Mouse (Mus musculus): Measurements from ENCODE around the gene Prkn. TPM values are rescaled to one million over a fixed set of nuclear protein-coding genes. Genes with fewer than 3 reads are reported as not detected.

Gene Prkn
- polyA plus RNA-seq, 1 experiment from 2014 or later, result 0.96 TPM

DNA sequence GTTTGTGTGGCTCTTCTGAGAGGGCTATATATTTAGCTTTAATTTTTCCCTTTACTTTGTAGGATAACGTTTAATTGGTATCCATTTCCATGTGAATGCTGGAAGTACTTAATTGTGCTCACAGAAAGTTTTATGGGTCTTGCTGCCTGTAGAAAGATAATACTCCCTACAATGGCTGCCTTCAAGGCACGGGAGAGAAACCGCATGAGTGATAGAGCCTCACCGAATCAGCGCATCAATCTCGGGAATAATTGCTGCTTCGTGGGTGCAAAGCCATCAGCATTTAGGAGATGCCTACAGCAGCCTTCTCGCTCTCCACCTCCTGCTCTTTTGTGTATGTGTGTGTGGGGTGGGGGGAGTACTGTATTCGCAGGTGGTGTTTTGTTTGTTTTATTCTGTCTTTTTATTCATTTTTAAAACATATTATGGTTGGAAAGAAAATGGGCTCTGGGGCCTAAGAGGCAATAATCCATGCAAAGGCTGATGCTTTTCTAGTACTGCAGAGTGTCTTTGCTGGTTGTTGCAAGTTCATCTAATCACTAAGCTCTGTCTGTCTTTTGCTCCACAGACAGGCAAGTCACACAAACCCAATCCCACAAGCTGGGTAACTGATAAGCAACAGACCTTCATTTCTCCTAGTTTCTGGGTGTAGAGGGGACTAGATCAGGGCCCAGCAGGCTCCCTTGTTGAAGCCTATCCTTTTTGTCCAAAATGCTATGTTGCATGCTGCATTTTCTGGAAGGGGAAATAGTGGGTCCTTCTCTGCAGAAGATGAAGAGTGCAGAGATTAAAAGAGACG is 119.1 kb downstream of the Prkn start:
- H3K27ac ChIP-seq (ENCODE audit: low read depth, low read length), result no peak overlapping the region
- no peaks in the 10 kb centered on the region for H3K36me3 ChIP-seq (ENCODE audit: control insufficient read depth, insufficient read depth)
- no peak for TF ChIP-seq CTCF (IDR thresholded peaks at IDR 0.05; ENCODE audit: low read depth)
- no peak overlapping the region for H3K4me2 ChIP-seq (replicated peaks; ENCODE audit: low read depth)
- H3K9me3 ChIP-seq (ENCODE audit: control insufficient read depth), result no peaks in the 10 kb centered on the region
- ATAC-seq, result no peak
- no peaks in the 10 kb centered on the region for H3K4me1 ChIP-seq (replicated peaks; ENCODE audit: control insufficient read depth, insufficient read depth, low read length)
- H3K4me3 ChIP-seq (ENCODE audit: low read depth, low read length), result no peak overlapping the region
- WGBS, result 74% methylated on average over 10 of the region's 10 CpGs
- H3K9ac ChIP-seq (ENCODE audit: low read depth, low read length), result no peak overlapping the region
- no peaks in the 10 kb centered on the region for H3K27me3 ChIP-seq (replicated peaks; ENCODE audit: control insufficient read depth, insufficient read depth, low read length)

- no peak for TF ChIP-seq CTCF (IDR thresholded peaks at IDR 0.05; ENCODE audit: low read depth)
- no peak for ATAC-seq
- H3K27ac ChIP-seq (ENCODE audit: low read depth, low read length), result no peak overlapping the region
- H3K27me3 ChIP-seq (replicated peaks; ENCODE audit: control insufficient read depth, insufficient read depth, low read length), result no peaks in the 10 kb centered on the region
- no peak overlapping the region for H3K4me3 ChIP-seq (ENCODE audit: low read depth, low read length)
- H3K4me1 ChIP-seq (replicated peaks; ENCODE audit: control insufficient read depth, insufficient read depth, low read length), result no peaks in the 10 kb centered on the region
- no peak overlapping the region for H3K4me2 ChIP-seq (replicated peaks; ENCODE audit: low read depth)
- no peaks in the 10 kb centered on the region for H3K9me3 ChIP-seq (ENCODE audit: control insufficient read depth)
- no peak overlapping the region for H3K9ac ChIP-seq (ENCODE audit: low read depth, low read length)
- H3K36me3 ChIP-seq (ENCODE audit: control insufficient read depth, insufficient read depth), result no peaks in the 10 kb centered on the region
- 92% methylated on average over 5 of the region's 5 CpGs for WGBS
Measured at GRCm38 (mm10) chr17:10962151-10962550, 122.0 kb downstream of the Prkn start.

- no peaks in the 10 kb centered on the region for H3K9me3 ChIP-seq (ENCODE audit: control insufficient read depth)
- no peak overlapping the region for H3K4me3 ChIP-seq (ENCODE audit: low read depth, low read length)
- TF ChIP-seq CTCF (IDR thresholded peaks at IDR 0.05; ENCODE audit: low read depth), result no peak
- no peak for ATAC-seq
- no peak overlapping the region for H3K4me2 ChIP-seq (replicated peaks; ENCODE audit: low read depth)
- no peak overlapping the region for H3K9ac ChIP-seq (ENCODE audit: low read depth, low read length)
- WGBS, result 56% methylated on average over 4 of the region's 4 CpGs
- H3K27ac ChIP-seq (ENCODE audit: low read depth, low read length), result no peak overlapping the region
- H3K36me3 ChIP-seq (ENCODE audit: control insufficient read depth, insufficient read depth), result no peaks in the 10 kb centered on the region
- no peaks in the 10 kb centered on the region for H3K27me3 ChIP-seq (replicated peaks; ENCODE audit: control insufficient read depth, insufficient read depth, low read length)
- H3K4me1 ChIP-seq (replicated peaks; ENCODE audit: control insufficient read depth, insufficient read depth, low read length), result no peaks in the 10 kb centered on the region
Measured at GRCm38 (mm10) chr17:10982136-10982535, 142.0 kb downstream of the Prkn start.

- Histone ChIP-seq H3K27ac (ENCODE audit: low read depth, low read length) (no peak overlapping the region), H3K27me3 (replicated peaks; ENCODE audit: control insufficient read depth, insufficient read depth, low read length) (no peaks in the 10 kb centered on the region), H3K4me2 (replicated peaks; ENCODE audit: low read depth) (no peak overlapping the region), H3K4me1 (replicated peaks; ENCODE audit: control insufficient read depth, insufficient read depth, low read length) (no peaks in the 10 kb centered on the region), H3K4me3 (ENCODE audit: low read depth, low read length) (no peak overlapping the region), H3K9ac (ENCODE audit: low read depth, low read length) (no peak overlapping the region), H3K9me3 (ENCODE audit: control insufficient read depth) (no peaks in the 10 kb centered on the region), H3K36me3 (ENCODE audit: control insufficient read depth, insufficient read depth) (no peaks in the 10 kb centered on the region)
- TF ChIP-seq CTCF (IDR thresholded peaks at IDR 0.05; ENCODE audit: low read depth), result no peak
- ATAC-seq, result no peak
- WGBS, result 84% methylated on average over 4 of the region's 4 CpGs
Measured at GRCm38 (mm10) chr17:10987040-10987439, 146.9 kb downstream of the Prkn start.

GRCm38 (mm10) chr17:10997291-10997690 is 157.1 kb downstream of the Prkn start:
- WGBS, result 78% methylated on average over 5 of the region's 5 CpGs
- H3K4me3 ChIP-seq (ENCODE audit: low read depth, low read length), result no peak overlapping the region
- H3K9ac ChIP-seq (ENCODE audit: low read depth, low read length), result no peak overlapping the region
- no peaks in the 10 kb centered on the region for H3K4me1 ChIP-seq (replicated peaks; ENCODE audit: control insufficient read depth, insufficient read depth, low read length)
- H3K36me3 ChIP-seq (ENCODE audit: control insufficient read depth, insufficient read depth), result no peaks in the 10 kb centered on the region
- H3K9me3 ChIP-seq (ENCODE audit: control insufficient read depth), result no peaks in the 10 kb centered on the region
- TF ChIP-seq CTCF (IDR thresholded peaks at IDR 0.05; ENCODE audit: low read depth), result no peak
- no peaks in the 10 kb centered on the region for H3K27me3 ChIP-seq (replicated peaks; ENCODE audit: control insufficient read depth, insufficient read depth, low read length)
- no peak overlapping the region for H3K4me2 ChIP-seq (replicated peaks; ENCODE audit: low read depth)
- no peak for ATAC-seq
- no peak overlapping the region for H3K27ac ChIP-seq (ENCODE audit: low read depth, low read length)

GRCm38 (mm10) chr17:11023371-11023770 is 183.2 kb downstream of the Prkn start:
- Histone ChIP-seq H3K9ac (ENCODE audit: low read depth, low read length) (no peak overlapping the region), H3K4me3 (ENCODE audit: low read depth, low read length) (no peak overlapping the region), H3K27me3 (replicated peaks; ENCODE audit: control insufficient read depth, insufficient read depth, low read length) (no peaks in the 10 kb centered on the region), H3K36me3 (ENCODE audit: control insufficient read depth, insufficient read depth) (no peaks in the 10 kb centered on the region), H3K27ac (ENCODE audit: low read depth, low read length) (no peak overlapping the region), H3K4me1 (replicated peaks; ENCODE audit: control insufficient read depth, insufficient read depth, low read length) (no peaks in the 10 kb centered on the region), H3K4me2 (replicated peaks; ENCODE audit: low read depth) (no peak overlapping the region), H3K9me3 (ENCODE audit: control insufficient read depth) (no peaks in the 10 kb centered on the region)
- 73% methylated on average over 2 of the region's 2 CpGs for WGBS
- ATAC-seq, result no peak
- TF ChIP-seq CTCF (IDR thresholded peaks at IDR 0.05; ENCODE audit: low read depth), result no peak
